Mouse (Mus musculus) forebrain, embryonic 14.5 days (tissue): ENCODE measurements at regions not wholly inside any gene's neighbourhood (a gene's known extent, or its start where the extent isn't known, plus 50 kb on each side); places are given as distances from the start of the nearest gene placed in this dataset.

ENCODE experiments used
- ATAC-seq: fragments of 200-750 bp; cut with Nextera tagmentation; 2 replicates; pipeline ENCODE4 v1.8.0; 2017; ENCODE audit warnings: mild to moderate bottlenecking, moderate library complexity
- DNase-seq: peaks from one replicate; pipeline ENCODE4 v3.0.0-alpha.2; 2015; ENCODE audit warnings: low spot score
- H3K27ac ChIP-seq: fragments of 300-500 bp; sonication (generic); 2 replicates; pipeline ENCODE4 v1.5.1; 2014; ENCODE audit warnings: low read depth, mild to moderate bottlenecking, control low read depth, low read length, moderate library complexity
- H3K27me3 ChIP-seq: fragments of 300-500 bp; sonication (generic); replicated peaks from 2 replicates; pipeline ENCODE4 v1.6.1; 2014; ENCODE audit warnings: low read length, control low read depth, mixed read lengths; ENCODE audit not compliant: control insufficient read depth, insufficient read depth
- H3K36me3 ChIP-seq: fragments of 300-500 bp; sonication (generic); 2 replicates; pipeline ENCODE4 v1.6.1; 2014; ENCODE audit warnings: low read length, control low read depth; ENCODE audit not compliant: control insufficient read depth, insufficient read depth
- H3K4me1 ChIP-seq: fragments of 300-500 bp; sonication (generic); 2 replicates; pipeline ENCODE4 v1.6.1; 2014; ENCODE audit warnings: antibody characterized with exemption, low read length, control low read depth; ENCODE audit not compliant: control insufficient read depth, insufficient read depth
- H3K4me2 ChIP-seq: fragments of 300-500 bp; sonication (generic); 2 replicates; pipeline ENCODE4 v1.6.1; 2014; ENCODE audit warnings: mild to moderate bottlenecking, control low read depth, low read length
- H3K4me3 ChIP-seq: fragments of 300-500 bp; sonication (generic); 2 replicates; pipeline ENCODE4 v1.5.1; 2014; ENCODE audit warnings: low read depth, low read length, control low read depth
- H3K9ac ChIP-seq: fragments of 300-500 bp; sonication (generic); 2 replicates; pipeline ENCODE4 v1.6.1; 2014; ENCODE audit warnings: mild to moderate bottlenecking, low read length, control low read depth, moderate library complexity
- H3K9me3 ChIP-seq: fragments of 300-500 bp; sonication (generic); replicated peaks from 2 replicates; pipeline ENCODE4 v1.6.1; 2016; ENCODE audit warnings: low read length, control low read depth, mixed read lengths; ENCODE audit not compliant: control insufficient read depth
- WGBS: fragments of 180-500 bp; shearing (Covaris S2); extraction: QIAGEN DNeasy Blood & Tissue Kit; methylation state at CpG from one replicate; pipeline ENCODE4 v1.1.7; 2014; 5-methylcytosine and 5-hydroxymethylcytosine counted together

DNA sequence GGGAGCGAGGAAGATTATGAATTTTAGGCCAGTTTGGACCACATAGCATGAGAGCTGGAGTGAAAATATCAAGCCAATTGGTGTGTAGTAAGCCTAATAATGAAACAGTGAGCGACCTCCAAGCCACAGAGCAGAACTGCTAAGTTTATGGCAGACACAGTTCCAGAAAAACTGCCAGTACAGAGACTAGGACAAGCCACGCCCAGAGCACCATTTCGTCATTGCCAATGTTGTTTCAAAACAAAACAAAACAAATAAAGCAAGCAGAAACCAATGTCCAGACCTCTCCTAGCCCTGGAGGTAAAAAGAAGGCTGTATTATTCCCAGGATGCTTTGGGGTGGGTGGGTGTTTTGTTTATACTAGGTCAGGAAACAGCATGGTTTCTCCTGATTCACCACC is 90.7 kb upstream of the Nxt1 start:
- Histone ChIP-seq H3K4me1 (no peaks in the 10 kb centered on the region), H3K27me3 (no peaks in the 10 kb centered on the region), H3K9me3 (no peaks in the 10 kb centered on the region), H3K4me3 (no peak overlapping the region), H3K9ac (no peak overlapping the region), H3K27ac (no peak overlapping the region), H3K4me2 (no peak overlapping the region), H3K36me3 (no peaks in the 10 kb centered on the region)
- 77% methylated on average over 4 of the region's 4 CpGs for WGBS
- ATAC-seq = no peak
- no peak for DNase-seq

DNA sequence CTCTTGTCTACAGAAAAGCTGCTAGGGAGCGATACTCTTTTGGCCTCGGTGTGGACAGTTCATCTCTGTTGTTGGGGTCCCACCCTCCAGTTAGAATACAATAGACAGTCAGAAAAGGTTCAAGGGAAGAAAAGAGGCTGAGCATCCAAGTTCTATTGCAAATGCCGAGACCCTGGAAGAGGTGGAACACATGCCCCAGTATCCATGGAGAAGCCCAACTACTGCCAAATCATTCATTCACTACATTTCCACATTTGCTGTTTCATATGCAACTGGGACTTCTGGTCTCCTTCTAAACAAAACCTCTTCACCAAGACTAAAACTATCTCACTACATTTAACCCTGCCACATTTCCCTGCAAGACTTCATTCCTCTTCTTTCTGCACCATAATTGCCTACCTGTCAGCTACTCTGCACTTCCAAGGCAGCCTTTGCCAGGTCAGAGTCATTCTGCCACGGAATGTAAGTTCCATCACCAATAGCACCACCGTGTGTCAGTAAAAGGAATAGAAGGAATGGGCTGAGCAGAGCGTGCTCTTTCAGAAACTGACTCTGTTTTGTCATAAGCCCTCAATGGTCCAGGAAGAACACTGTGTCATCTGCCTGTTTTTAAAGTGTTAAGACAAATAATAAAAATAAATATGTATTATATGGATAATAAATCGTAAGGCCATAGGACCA is 92.0 kb upstream of the Nxt1 start:
- ATAC-seq (peak; percentile 65; the same call in 1 of the 2 replicates), DNase-seq (peak; percentile 71)
- Histone ChIP-seq H3K9ac (no peak overlapping the region), H3K4me1 (no peaks in the 10 kb centered on the region), H3K4me2 (no peak overlapping the region), H3K27me3 (no peaks in the 10 kb centered on the region), H3K4me3 (no peak overlapping the region), H3K9me3 (no peaks in the 10 kb centered on the region), H3K27ac (no peak overlapping the region), H3K36me3 (no peaks in the 10 kb centered on the region)
- 44% methylated on average over 7 of the region's 7 CpGs for WGBS

DNA sequence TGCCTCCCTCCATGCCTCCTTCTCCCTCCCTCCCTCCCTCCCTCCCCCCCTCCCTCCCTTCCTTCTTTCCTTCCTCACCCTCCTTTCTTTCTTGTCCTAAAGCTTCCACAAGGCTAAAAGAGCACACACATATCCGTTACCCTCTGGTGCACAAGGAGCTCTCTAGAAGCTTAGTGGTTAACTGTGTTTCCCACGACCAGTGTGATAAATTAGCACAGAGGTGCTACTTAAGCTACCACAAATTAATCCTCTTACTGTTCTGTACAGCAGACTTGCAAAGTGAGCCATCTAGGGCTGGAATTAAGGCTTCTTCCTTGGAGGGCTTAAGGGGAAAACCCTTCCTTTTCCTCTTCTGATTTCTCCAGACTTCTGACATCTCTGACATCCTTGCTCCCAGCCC is 92.8 kb upstream of the Nxt1 start:
- WGBS = 24% methylated on average over 2 of the region's 2 CpGs
- Histone ChIP-seq H3K27me3 (no peaks in the 10 kb centered on the region), H3K4me3 (no peak overlapping the region), H3K27ac (no peak overlapping the region), H3K9ac (no peak overlapping the region), H3K4me1 (no peaks in the 10 kb centered on the region), H3K36me3 (no peaks in the 10 kb centered on the region), H3K9me3 (no peaks in the 10 kb centered on the region), H3K4me2 (no peak overlapping the region)
- ATAC-seq = no peak
- no peak for DNase-seq

DNA sequence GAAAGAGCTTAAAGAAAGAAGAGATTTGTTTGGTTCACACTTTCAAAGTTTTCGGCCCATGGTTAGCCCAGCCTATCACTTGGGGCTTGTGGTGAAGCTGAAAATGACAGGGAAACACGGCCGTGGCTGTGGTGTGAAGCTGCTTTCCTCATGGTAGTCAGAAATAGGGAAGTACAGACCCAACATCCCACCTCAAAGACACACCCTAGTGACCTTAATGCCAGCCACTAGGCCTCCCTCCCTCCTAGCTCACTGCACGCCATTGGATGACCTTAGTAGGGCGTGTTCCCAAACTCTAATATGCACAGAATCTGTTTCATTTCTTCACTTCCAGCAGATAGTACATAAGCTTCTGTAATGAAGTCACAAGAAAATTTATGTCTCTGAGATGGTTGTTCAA is 93.4 kb upstream of the Nxt1 start:
- WGBS = 84% methylated on average over 5 of the region's 5 CpGs
- H3K36me3 ChIP-seq = no peaks in the 10 kb centered on the region

DNA sequence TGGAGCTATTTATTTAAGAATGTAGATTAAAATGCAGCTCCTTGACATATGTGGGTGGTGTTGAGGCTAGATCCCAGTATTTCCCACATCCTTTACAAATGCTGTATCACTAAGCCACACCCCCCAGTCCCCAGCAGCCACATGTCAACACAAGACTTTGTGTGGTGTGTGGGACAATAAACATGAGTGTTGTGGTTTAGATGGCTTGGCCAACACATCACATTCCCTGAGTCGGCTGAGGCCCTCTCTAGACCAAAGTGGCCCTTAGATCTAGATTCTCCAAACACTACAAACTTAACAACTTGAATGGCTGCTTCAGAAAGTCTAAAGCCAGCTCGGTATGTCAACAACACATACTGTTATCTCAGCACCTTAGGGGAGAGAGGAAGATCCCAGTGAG is 94.2 kb upstream of the Nxt1 start:
- no peaks in the 10 kb centered on the region for H3K9me3 ChIP-seq
- no peaks in the 10 kb centered on the region for H3K27me3 ChIP-seq
- DNase-seq = no peak
- H3K4me1 ChIP-seq = no peaks in the 10 kb centered on the region
- WGBS = 85% methylated on average over 2 of the region's 2 CpGs
- H3K36me3 ChIP-seq = no peaks in the 10 kb centered on the region
- no peak overlapping the region for H3K27ac ChIP-seq
- ATAC-seq = no peak
- H3K4me3 ChIP-seq = no peak overlapping the region
- no peak overlapping the region for H3K4me2 ChIP-seq
- H3K9ac ChIP-seq = no peak overlapping the region

More for the DNA sequence above, 93.4 kb upstream of the Nxt1 start:
- H3K4me3 ChIP-seq = no peak overlapping the region
- H3K4me1 ChIP-seq = no peaks in the 10 kb centered on the region
- H3K27ac ChIP-seq = no peak overlapping the region
- no peaks in the 10 kb centered on the region for H3K27me3 ChIP-seq
- DNase-seq (no peak), ATAC-seq (no peak)
- no peaks in the 10 kb centered on the region for H3K9me3 ChIP-seq
- H3K9ac ChIP-seq = no peak overlapping the region
- H3K4me2 ChIP-seq = no peak overlapping the region

DNA sequence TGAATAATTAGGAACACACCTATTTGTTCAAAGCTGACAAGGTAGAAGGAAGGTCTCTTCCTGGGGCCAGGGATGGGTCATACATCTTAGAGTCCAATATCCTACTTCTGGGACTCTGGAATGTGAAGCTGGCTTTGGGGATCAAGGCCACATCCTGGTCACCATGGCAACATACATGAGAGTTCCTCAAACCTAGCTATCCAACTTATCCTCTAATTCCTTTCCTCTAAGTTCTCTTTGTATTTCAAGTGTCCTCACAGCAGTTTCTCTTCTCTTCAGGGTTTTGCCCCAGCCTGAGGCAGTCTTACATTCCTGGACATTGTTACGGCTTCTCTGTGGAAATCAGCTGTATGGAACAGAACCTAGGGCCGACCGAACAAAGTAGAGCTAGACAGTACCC is 97.0 kb upstream of the Nxt1 start:
- DNase-seq = no peak
- no peaks in the 10 kb centered on the region for H3K4me1 ChIP-seq
- H3K4me3 ChIP-seq = no peak overlapping the region

DNA sequence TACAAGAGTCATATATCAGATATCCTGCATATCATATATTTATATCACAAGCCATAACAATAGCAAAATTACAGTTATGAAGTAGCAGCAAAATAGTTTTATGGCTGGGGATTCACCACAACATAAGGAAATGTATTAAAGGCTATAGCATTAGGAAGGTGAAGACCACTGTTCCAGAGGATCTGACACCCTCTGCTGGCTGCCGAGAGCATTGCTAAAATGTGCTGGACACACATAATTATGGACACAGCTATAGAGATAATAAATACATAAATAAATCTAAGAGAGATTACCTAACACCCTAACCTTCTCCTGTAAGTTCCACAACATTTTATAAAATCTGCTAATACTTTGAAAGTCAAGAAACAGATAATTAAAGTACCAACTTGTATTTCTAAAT is 100.2 kb upstream of the Nxt1 start:
- Histone ChIP-seq H3K36me3 (no peaks in the 10 kb centered on the region), H3K9me3 (no peaks in the 10 kb centered on the region), H3K9ac (no peak overlapping the region), H3K4me2 (no peak overlapping the region), H3K27me3 (no peaks in the 10 kb centered on the region), H3K4me1 (no peaks in the 10 kb centered on the region), H3K27ac (no peak overlapping the region), H3K4me3 (no peak overlapping the region)
- ATAC-seq = peak; percentile 42; the same call in 1 of the 2 replicates
- WGBS = 22% methylated on average over 1 of the region's 1 CpGs
- peak; percentile 60 for DNase-seq

More for the DNA sequence above, 97.0 kb upstream of the Nxt1 start:
- no peak for ATAC-seq
- no peak overlapping the region for H3K4me2 ChIP-seq
- no peak overlapping the region for H3K27ac ChIP-seq
- no peak overlapping the region for H3K9ac ChIP-seq
- 87% methylated on average over 3 of the region's 3 CpGs for WGBS
- H3K9me3 ChIP-seq = no peaks in the 10 kb centered on the region
- H3K27me3 ChIP-seq = no peaks in the 10 kb centered on the region
- H3K36me3 ChIP-seq = no peaks in the 10 kb centered on the region

DNA sequence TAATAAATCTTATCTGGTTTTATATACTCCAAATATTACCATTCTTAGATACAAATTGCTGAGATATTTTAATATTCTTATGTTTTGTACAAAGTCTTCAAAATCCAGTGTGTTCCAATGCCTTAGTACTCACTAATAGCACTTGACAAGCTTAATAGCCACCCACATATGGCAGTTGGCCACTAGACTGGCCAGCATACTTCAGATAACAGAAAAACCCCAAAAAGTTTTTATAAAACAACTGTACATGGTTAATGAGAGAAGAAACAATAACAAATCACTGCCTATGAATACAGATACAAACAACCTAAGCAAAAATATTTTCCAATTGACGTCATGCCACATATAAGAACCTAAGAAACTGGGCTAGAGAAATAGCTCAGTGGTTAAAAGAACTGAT is 100.8 kb upstream of the Nxt1 start:
- no peak for DNase-seq
- H3K9me3 ChIP-seq = no peaks in the 10 kb centered on the region
- no peak overlapping the region for H3K4me2 ChIP-seq
- ATAC-seq = no peak
- H3K27ac ChIP-seq = no peak overlapping the region
- no peaks in the 10 kb centered on the region for H3K27me3 ChIP-seq
- no peak overlapping the region for H3K4me3 ChIP-seq
- H3K36me3 ChIP-seq = no peaks in the 10 kb centered on the region
- H3K4me1 ChIP-seq = no peaks in the 10 kb centered on the region
- H3K9ac ChIP-seq = no peak overlapping the region
- WGBS = 97% methylated on average over 1 of the region's 1 CpGs

DNA sequence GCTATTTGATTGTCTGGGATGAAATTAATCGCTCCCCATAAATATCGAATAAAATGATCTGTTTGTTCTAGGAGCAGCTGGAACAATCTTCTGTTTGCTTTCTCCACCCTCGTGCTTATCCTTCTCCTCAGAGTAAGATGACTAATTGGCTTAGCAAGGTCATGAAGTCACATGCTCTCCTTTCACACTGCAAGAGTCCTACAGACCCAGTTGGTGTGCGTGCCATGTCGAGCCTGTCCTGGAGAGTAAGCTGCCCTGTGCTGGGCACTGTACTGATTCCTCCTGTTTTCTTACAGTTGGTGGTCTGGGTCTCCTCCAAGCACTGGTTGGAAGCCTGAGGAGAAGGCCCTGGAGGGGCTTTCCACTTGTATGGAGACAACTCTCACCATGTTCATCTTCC is 101.4 kb upstream of the Nxt1 start:
- Histone ChIP-seq H3K27me3 (no peaks in the 10 kb centered on the region), H3K9me3 (no peaks in the 10 kb centered on the region), H3K9ac (no peak overlapping the region), H3K4me1 (no peaks in the 10 kb centered on the region), H3K36me3 (no peaks in the 10 kb centered on the region), H3K4me2 (no peak overlapping the region), H3K27ac (no peak overlapping the region), H3K4me3 (no peak overlapping the region)
- WGBS = 84% methylated on average over 5 of the region's 5 CpGs
- ATAC-seq (no peak), DNase-seq (no peak)
